Mouse (Mus musculus): ENCODE data around the gene Ap1m2.
"Not testable (repeated sequence)": the region's sequence is repeated elsewhere in the genome, so short reads cannot be mapped to it uniquely, and the experiment has no call there.

The Ap1m2 gene

DNA sequence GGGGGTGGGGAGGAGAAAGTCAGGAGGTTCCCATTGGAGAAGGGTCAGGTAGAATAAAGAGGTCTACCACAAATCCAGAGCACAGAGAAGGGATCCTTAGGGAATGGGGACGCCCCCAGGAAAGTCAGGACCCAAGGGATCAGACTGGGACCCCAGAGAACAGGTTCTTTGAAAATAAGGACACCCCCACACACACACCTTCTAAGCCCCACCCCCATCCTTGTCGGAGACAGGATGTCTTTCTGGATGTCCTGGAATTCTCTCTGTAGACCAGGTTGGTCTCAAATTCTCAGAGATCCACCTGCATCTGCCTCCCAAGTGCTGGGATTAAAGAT, 22.8 kb downstream of the Ap1m2 start:
- no peak for DNase-seq (ENCODE audit: inconsistent ontology term)

DNA sequence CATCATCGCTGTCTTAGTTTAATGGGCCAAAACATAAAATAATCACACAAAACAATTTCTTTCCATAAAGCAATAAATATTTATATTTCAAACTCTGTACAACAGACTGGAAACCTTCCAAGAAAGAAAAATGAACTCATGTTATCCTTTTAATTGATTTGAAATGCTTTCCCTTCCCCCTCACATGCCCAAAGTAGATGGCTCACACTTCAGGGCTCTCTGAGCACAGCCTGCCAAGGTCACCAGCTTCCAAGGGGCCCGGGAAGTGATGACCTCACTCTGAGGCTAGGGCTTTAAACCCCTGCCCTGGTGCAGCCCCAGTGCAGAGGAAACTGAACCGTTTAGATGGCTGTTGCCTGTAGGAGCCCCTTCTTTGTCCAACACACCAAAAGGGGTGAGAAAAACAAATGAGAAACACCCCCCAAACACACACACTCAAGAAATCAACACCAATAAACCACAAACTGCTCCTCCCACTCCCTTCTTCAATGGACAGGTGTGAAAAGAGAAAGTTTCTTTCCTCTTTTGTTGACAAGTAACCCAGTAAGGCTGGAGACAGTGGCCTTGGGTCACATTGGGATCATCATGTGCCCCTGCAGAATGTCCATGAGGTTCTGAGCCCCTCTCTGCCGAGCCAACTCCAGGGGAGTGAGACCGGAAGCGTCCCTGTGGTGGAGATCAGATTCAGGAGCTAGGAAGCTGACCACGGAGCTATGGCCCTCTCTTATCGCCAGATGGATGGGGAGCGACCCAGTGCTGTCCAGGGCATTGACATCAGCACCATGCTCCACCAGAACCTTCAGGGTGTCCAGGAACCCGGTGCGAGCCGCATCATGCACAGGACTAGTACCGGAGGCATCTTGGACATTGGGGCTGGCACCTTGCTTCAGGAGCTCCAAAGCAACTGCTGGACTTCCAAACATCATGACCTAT, 23.5 kb downstream of the Ap1m2 start:
- DNase-seq (ENCODE audit: inconsistent ontology term): peak; percentile 61

DNA sequence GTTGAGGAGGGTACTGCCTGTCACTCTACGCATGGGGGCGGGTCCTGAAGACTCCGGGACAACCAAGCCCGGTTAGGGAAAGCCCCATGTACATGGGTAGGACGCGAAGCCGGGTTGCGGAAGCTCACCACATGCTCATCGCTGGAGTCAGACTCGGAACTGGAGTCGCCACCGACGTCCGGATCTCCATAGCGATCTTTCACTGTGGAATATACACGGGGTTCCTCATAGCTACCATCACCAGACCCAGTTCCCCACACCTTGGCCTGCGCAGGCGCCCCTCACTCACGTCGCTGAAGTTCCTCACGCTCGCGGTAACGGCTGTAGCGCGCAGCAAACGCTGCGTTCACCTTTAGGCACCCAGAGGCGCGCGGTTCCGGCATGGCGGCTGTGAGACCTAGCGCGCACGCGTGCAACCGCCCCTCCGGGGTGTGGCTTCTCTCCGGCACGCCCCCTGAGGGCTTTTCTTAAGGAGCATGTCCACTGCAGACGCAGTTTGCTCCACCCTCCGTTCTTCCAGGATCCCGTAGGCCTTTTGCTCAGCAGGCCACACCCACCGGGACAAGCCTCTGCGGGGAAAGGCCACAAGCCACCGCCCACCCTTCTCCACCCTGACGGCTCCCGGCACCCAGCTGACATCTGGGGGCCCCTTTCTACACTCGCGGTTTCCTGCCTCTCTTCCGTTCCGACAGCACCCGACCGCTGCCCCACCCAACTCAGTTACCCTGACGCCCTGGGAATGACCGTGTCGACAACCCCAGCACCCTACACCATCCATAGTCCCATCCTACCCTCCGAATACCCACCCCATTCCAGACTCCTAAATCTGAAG, 24.4 kb downstream of the Ap1m2 start, which contains the start of gene Kri1:
Gene Kri1, minus strand, starts transcription at position 399 of the 832 bp plus-strand sequence.
- DNase-seq (ENCODE audit: inconsistent ontology term): peak; percentile 99

DNA sequence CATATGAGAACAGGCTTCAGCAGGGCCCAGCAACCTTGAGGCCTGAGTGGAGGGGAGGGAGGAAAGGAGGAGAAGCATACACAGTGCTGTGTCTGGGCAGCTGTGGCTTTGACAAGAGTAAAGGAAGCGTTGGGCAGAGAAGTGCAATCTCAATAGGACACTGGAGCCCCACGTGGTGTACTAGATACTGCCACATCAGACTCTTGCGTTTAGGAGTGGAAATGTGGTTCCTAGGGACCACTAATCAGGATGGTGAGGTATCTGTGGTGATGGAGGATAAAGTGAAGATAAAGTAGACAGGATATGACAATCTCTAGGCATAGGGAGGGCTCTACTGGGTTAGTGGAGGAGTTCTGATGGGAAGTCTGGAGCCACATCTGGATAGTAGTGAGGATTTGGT, 25.4 kb downstream of the Ap1m2 start:
- DNase-seq (ENCODE audit: inconsistent ontology term): no peak

DNA sequence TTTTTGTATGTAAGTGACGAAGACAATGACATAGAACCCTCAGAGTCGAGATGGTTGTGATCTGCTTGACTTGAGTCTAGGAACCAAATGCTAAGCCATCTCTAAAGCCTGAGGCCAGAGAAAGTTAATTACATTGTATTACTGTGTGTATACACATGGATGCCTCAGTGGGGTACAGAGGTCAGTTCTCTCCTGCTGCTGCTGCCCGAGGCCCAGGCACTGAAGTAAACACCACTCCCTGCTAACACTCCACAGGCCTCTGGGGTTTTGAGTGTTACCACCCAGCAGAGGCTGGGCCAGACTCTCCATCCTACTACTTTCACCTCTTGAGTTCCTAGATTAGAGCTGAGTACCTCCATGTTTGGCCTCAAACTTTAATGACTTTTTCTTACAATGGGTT, 28.1 kb downstream of the Ap1m2 start:
- DNase-seq (ENCODE audit: inconsistent ontology term): no peak

DNA sequence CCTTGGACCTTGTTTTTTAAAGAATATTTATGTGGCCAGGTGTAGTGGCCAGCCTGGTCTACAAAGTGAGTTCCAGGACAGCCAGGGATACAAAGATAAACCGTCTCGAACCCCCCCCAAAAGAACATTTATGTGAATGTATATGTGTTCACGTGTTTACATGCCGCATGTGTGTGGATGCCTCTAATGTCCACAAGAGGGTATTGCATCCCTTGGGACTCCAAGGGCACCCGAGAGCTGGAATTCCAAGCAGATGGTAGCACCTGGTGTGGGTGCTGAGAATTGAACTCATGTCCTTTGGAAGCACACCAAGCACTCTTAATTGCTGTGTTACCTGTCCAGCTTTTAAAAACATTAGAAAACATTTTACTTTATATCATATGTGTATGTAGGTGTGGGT, 28.5 kb downstream of the Ap1m2 start:
- DNase-seq (ENCODE audit: inconsistent ontology term): no peak

DNA sequence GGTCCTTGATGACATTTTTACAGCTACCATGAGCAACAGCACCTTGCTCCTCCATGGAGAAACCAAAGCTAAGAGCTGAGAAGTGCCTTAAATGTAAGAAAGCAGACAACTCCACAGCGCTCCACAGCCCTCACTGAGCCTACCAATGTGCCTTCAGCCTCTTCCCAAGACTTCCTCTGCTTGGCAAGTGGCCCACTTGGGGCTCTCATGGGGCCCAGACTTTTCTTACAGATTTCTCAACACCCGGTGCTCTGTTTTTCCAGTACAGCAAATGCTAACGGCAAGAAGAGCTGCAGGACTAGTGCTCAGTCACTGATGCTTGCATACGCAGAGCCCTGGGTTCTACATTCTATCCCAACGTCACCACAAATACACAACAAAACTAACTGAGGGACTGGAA, 34.4 kb downstream of the Ap1m2 start:
- DNase-seq (ENCODE audit: inconsistent ontology term): no peak

DNA sequence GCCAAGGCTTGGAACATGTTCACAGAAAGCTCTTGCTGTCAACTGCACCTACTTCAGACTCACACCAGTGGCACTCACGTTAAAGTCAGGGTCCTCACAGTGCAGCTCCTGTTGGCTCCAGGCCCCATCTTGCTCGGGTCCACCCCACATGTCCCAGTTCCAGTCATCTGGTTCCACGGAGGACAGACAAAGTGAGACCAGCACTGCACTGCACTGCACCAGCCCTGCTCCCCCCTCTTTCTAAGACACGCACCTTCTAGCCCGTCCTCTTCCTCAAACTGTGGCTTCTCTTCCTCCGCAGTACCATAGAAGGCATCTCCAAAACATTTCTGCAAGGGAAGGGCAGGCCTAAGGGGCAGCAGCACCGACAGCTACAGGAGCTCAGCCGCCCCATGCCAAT, 35.8 kb downstream of the Ap1m2 start:
- no peak for DNase-seq (ENCODE audit: inconsistent ontology term)

DNA sequence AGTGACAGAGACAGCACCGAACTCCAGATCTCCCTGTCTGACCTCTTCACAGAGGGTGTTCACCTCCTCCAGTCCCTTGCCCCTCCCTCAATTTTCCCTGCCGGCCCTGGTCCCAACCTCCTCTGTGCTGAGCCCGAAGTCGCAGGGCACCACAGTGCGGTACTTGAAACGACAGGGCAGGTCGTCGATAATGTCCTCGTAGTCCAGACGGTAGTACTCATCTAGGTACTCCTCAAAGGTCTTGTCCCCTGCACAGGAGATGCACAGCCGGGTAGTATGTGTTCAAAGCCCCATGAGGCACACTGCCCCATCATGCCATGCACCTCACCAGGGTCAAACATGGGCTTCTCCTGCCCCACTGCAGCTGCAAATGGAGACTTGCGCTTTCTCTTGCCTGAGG, 36.4 kb downstream of the Ap1m2 start:
- no peak for DNase-seq (ENCODE audit: inconsistent ontology term)

DNA sequence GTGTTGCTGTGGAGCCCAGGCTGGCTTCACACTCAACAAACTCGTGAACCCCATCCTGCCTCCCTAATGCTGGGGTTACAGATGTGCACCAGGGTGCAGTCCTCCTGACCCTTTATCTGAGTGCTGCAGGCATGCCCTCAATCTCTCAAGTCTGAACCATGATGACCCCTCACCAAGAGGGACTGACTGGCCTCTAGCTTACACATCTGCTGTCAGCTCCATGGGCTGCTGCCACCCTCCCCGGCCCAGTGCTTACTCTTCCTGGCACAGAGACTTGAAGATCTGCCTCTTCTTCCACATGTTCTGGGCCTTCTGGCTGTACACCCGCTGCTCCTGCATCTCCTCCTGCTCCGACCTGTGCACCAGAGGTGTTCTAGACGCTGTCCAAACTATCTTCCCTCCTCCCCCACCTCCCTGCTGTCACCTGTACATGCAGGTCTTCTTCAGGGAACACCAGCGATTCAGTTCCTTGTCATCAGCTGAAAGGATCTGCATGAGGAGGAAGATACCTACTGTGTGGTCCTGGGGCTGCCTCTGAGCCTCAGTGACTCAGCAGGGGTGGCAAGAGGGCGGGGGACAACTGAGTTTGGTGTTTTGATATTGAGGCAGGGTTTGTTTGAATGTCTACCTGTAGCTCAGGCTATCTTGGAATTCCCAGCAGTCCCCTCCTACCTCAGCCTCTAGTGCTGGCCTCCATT, 37.0 kb downstream of the Ap1m2 start:
- DNase-seq (ENCODE audit: inconsistent ontology term): no peak

DNA sequence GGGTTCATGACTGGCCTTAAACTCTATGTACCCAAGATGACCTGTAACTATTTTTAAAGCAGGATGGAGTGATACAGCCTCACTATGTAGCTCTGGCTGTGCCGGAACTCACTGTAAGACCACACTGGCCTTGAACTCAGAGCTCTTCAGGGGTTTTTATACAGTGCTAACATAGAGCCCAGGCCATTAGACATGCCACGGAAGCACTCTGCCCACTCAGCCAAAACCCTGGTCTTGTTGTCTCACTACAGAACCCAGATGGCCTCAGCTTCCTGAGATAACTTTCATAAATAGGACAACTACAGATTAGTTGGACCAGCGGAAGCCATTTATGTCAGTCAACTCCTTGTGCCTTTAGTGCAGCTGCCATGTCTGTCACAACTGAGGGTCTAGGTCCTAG, 37.8 kb downstream of the Ap1m2 start:
- no peak for DNase-seq (ENCODE audit: inconsistent ontology term)

DNA sequence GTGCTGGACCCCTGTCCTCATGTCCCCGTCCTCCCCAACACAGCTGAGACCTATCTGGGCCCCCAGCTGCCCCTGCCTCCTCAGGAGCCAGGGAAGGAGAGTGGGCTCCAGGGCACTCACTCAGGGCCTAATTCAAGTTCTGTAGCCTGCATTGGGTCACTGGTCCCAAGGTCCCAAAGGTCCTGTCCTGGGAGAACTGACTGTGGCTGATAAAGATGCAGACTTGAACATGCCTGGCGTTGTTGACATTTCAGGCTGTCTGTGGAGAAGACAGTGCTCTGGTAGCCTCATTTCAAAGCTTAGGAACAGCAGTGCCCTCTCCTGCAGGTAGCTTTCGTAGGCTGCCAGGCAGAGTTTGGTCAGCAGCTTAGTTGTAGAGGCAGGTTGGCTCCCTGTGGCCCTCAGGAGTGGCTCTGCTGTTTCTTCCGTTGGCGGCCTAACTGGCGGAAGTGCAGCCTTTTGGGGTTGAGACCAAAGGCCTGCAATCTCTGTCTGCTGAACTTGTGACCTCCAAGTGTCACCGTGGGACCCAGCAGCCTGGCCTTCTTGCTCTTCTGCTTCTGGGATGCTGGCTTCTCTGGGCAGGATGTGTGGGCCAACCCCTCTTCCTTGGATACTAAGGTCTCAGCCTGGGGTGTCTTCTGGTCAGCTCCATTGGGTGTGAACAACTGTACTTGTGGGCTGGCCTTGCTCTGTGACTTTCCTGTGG, 38.5 kb downstream of the Ap1m2 start:
- DNase-seq (ENCODE audit: inconsistent ontology term): no peak

DNA sequence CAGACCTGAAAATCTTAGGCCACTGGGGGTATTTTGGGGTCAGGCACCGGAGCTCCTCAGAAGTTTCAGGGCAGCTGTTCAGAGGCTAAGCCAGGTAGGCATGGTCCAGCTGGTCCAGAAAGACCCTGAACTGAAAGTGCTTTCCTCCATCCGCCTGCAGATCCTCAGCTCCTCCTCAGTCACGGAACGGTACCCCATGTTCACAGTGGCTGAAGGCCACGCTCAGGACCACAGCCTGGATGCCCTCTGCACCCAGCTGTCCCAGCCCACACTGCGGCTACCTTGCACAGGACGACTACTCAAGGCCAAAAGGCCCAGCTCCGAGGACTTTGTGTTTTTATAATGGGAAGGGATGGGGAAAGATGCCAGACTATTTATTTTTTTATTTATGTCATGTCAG, 39.0 kb downstream of the Ap1m2 start:
- no peak for DNase-seq (ENCODE audit: inconsistent ontology term)

DNA sequence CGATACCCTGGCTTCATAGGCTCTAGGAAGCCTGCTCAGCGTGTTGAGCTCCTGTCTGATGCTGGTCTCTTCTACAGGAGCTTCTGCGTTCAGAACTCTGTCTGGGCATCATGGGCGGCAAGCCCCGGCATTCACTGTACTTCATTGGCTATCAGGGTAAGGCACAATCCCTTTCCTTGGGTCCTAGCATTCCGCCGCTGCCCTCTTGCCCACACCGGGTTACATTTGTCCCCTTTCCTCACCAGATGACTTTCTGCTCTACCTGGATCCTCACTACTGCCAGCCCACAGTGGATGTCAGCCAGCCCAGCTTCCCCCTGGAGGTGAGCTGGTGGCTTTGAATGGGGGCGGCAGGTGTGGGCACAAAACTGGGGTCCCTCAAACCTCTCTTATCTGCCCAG, 39.7 kb downstream of the Ap1m2 start:
- DNase-seq (ENCODE audit: inconsistent ontology term): no peak

DNA sequence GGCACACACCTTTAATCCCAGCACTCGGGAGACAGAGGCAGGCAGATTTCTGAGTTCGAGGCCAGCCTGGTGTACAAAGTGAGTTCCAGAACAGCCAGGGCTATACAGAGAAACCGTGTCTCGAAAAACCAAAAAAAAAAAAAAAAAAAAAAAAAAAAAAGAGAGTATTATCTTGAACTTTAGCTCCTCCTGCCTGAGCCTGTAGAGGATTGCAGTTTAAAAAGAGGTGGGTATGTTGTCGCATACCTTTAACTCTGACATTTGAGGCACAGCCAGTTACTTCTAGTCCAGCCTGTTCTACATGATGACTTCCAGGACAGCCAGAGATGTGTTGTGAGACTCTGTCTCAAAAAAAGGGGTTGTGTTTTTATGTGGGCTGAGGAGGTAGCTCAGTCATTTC, 42.5 kb downstream of the Ap1m2 start:
- DNase-seq (ENCODE audit: inconsistent ontology term): not testable (repeated sequence)

DNA sequence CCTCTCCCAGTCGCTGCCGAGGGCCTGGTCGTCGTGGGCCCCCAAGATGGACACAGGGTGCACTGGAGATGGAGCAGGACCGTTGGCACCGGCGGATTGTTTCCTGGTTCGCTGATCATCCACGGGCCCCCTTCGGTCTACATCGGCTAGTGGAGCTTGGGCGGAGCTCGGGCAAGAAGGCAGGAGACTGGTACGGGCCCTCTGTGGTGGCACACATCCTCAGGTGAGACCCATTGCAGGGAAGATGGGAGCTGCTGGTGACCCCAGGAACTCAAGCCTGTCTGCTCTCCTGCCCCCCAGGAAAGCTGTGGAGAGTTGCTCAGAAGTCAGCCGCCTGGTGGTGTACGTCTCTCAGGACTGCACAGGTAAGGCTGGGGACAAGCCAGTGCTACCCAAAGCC, 43.8 kb downstream of the Ap1m2 start:
- DNase-seq (ENCODE audit: inconsistent ontology term): no peak

DNA sequence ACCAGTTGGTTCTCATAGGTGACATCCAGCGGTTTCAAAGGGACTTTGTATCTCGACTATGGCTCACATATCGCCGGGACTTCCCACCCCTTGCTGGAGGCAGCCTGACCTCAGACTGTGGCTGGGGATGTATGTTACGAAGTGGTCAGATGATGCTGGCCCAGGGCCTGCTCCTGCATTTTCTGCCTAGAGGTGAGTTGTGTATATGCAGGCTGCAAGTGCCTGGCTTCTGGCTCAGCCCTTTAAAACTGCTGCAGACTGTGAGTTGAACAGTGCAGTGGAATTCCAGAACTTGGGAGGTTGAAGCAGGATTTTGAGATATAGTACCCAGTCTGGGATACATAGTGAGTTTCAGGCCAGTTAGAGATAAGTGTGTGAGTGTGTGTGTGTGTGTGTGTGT, 45.2 kb downstream of the Ap1m2 start:
- DNase-seq (ENCODE audit: inconsistent ontology term): no peak

DNA sequence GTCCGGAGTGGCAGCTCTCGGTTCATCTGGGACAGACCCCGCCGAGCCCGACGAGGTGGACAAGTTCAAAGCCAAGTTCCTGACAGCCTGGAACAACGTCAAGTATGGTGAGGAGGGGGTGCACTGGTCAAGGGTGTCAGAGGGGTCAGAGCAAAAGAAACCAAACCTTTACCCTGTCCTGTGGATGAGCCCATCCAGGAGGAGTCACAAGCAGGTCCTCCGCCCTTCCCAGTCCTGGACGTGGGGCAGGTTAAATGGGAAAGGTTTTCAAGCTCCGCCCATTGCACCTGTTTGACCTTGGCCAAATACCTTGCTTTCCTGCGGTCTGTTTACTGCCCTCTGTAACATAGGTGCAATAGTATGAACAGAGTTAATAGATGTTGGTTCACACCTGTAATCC, 46.5 kb downstream of the Ap1m2 start:
- no peak for DNase-seq (ENCODE audit: inconsistent ontology term)

DNA sequence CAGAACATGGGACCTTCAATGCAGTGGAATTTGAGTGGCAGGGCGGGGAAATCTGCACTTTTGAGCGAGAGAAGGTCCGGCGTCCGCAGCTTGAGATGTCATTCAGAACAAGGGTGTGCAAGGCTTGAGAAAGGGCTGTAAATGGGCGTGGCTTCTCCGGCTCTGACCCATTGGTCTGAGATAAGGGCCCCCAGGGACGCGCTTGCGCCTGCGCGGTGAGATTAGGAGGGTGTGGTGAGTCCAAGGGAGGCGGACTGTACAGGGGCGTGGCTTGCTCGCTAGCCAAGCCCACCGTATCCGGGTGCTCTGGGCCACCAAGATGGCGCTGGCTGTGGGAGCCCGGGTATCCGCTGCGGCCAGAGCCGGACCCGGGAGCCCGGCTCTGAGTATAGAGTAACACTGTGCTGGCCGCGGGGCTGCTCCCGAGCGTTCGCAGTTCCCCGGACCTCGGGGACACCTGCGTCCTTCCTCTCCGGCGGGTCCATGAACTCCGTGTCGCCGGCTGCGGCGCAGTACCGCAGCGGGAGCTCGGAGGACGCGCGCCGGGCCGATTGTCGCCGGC, 47.1 kb downstream of the Ap1m2 start, which contains the start of gene Atg4d:
Gene Atg4d, plus strand, starts transcription at position 294 of the 562 bp plus-strand sequence.
- DNase-seq (ENCODE audit: inconsistent ontology term): peak; percentile 99

DNA sequence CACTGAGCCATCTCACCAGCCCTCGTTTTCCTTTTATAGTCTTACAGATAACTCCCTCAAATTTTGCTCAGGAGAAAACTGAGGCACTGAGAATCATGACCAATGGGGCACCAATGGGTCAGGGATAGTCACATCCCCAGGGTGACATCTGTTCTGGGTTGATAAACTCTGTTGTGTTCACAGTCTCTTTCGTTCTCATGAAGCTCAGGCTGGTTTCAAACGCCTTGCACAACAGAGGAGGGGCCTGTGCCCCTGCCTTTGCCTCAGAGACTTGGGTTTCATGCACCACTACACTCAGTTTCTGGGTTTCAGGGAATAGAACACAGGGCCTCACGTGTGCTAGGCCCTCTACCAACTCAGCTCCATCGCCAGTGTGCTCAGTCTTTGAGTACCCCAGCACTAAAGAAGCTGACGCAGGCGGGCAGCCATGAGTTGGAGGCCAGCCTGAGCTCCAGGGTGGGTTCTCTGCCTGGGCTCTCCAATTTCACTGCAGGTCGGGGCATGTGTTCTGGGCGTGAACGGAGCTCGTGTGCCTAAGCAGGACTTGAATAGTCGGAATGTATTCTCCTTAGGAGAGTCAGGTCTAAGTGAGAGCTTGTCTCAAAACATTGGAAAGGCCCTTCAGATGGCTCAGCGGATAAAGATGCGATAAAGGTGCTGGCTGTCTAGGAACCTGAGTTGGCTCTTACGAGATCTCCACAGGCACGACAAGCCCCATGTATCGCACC, 47.7 kb downstream of the Ap1m2 start:
- DNase-seq (ENCODE audit: inconsistent ontology term): no peak

DNA sequence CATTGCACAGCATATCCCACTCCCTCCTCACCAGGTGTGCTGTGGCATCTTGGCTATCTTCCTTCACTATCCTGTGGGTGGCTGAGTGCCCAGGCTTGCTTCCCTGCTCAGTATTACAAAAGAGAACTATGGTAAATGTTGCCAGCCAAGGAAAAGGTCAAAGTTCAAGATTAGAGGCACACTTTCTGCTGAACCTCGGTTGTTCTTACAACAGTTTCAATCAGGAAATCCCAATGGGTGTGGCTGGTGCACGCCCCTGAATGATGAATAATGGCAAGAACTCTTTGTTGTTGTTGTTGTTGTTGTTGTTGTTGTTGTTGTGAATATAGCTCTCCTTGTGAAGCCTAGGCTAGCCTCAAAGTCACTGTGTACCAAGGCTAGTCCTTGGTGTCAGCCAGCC, 50.3 kb downstream of the Ap1m2 start:
- no peak for DNase-seq (ENCODE audit: inconsistent ontology term)
